In the genomic region with DNA sequence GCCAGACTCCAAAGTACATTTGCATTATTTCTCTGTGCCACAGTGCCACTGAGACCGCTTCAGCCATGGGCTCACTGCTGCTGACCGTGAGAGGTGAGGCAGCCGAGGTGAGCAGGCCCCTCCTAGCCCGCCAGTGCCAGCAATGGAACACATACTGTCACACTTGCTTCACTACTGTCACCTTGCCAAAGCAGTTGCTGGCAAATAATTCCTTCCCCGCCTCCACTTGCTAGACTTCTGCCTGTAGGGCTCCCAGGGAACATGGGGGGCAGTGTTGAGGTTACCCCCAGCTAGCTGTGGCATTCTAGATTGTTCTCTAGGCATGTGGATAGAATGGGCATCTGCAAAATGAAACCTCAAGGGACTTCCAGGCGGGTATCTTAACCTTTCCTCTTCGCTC, we compare ENCODE assay signal across 9 mouse cellular contexts. TPM values are rescaled to one million over a fixed set of nuclear protein-coding genes. Genes with fewer than 3 reads are reported as not detected.
DNase-seq lines count a peak whose midpoint lies in the region; ATAC-seq lines count a peak whose summit lies in the region.
"Had no signal": no experiment of that assay in that cellular context is flagged by ENCODE, and none has a peak within 500 bp of the region (broad histone marks: within the 10 kb centered on the region; RNA-seq: fewer than 3 reads in every experiment).

No protein-coding gene starts in this region.

- H3K27me3 ChIP-seq in heart, embryonic 12.5 days (replicated peaks), result peaks cover 53% of the 10 kb centered on the region
- H3K27me3 ChIP-seq in forebrain, embryonic 16.5 days (replicated peaks; ENCODE audit: control insufficient read depth, insufficient read depth, low read length), result peaks cover 4% of the 10 kb centered on the region; the same call in 1 of the 2 replicates
- H3K27me3 ChIP-seq in neural tube, embryonic 13.5 days, result peaks cover 30% of the 10 kb centered on the region

- ATAC-seq in heart, embryonic 12.5 days (ENCODE audit: insufficient number of reproducible peaks, low FRiP score), result no peak
- 0 out of 2 replicates have a peak, but pooled peaks have one; percentile 3 for ATAC-seq in forebrain, embryonic 16.5 days
- ATAC-seq in neural tube, embryonic 13.5 days (ENCODE audit: low read depth), result no peak
- no peak for ATAC-seq in granulocyte monocyte progenitor cell, adult 5-6 weeks (replicated peaks; ENCODE audit: poor library complexity, severe bottlenecking)

- H3K4me1 ChIP-seq in heart, embryonic 12.5 days (replicated peaks), result peaks cover 22% of the 10 kb centered on the region
- H3K4me1 ChIP-seq in forebrain, embryonic 16.5 days (replicated peaks; ENCODE audit: control insufficient read depth, insufficient read depth, low read length), result peaks cover 50% of the 10 kb centered on the region
- peaks cover 57% of the 10 kb centered on the region for H3K4me1 ChIP-seq in neural tube, embryonic 13.5 days (replicated peaks)

- no peak overlapping the region for H3K27ac ChIP-seq in heart, embryonic 12.5 days (ENCODE audit: poor library complexity, severe bottlenecking)
- H3K27ac ChIP-seq in forebrain, embryonic 16.5 days (ENCODE audit: low read length), result no peak overlapping the region
- H3K27ac ChIP-seq in neural tube, embryonic 13.5 days (replicated peaks), result no peak overlapping the region

- H3K36me3 ChIP-seq in heart, embryonic 12.5 days, result no peaks in the 10 kb centered on the region
- no peaks in the 10 kb centered on the region for H3K36me3 ChIP-seq in forebrain, embryonic 16.5 days (ENCODE audit: control insufficient read depth, insufficient read depth)
- H3K36me3 ChIP-seq in neural tube, embryonic 13.5 days, result no peaks in the 10 kb centered on the region

- no peak overlapping the region for H3K9ac ChIP-seq in heart, embryonic 12.5 days
- H3K9ac ChIP-seq in forebrain, embryonic 16.5 days (replicated peaks; ENCODE audit: low read depth, low read length), result no peak overlapping the region
- H3K9ac ChIP-seq in neural tube, embryonic 13.5 days, result no peak overlapping the region

- H3K4me2 ChIP-seq in heart, embryonic 12.5 days, result no peak overlapping the region
- H3K4me2 ChIP-seq in forebrain, embryonic 16.5 days (ENCODE audit: low read length), result peak overlapping the region; percentile 40; the same call in 1 of the 2 replicates
- H3K4me2 ChIP-seq in neural tube, embryonic 13.5 days, result peak overlapping the region; percentile 79; the same call in 1 of the 2 replicates

- DNase-seq in heart, adult 18-20 months, result peak; percentile 81 to 83
- peak; percentile 70 for DNase-seq in adipocyte (ENCODE audit: low spot score)
- DNase-seq in kidney, postnatal 36 days, result peak; percentile 77 to 81
- DNase-seq in embryo, embryonic 10.5 days (ENCODE audit: low spot score), result no peak

- no peaks in the 10 kb centered on the region for H3K9me3 ChIP-seq in heart, embryonic 12.5 days (replicated peaks)
- no peaks in the 10 kb centered on the region for H3K9me3 ChIP-seq in forebrain, embryonic 16.5 days (ENCODE audit: control insufficient read depth, low read length)
- no peaks in the 10 kb centered on the region for H3K9me3 ChIP-seq in neural tube, embryonic 13.5 days

- H3K4me3 ChIP-seq in heart, embryonic 12.5 days, result no peak overlapping the region
- no peak overlapping the region for H3K4me3 ChIP-seq in forebrain, embryonic 16.5 days (replicated peaks; ENCODE audit: low read length)
- H3K4me3 ChIP-seq in neural tube, embryonic 13.5 days, result no peak overlapping the region

- WGBS in heart, embryonic 12.5 days, result 62% methylated on average over 7 of the region's 7 CpGs
- 48% methylated on average over 7 of the region's 7 CpGs for WGBS in forebrain, embryonic 16.5 days
- WGBS in neural tube, embryonic 13.5 days, result 64% methylated on average over 7 of the region's 7 CpGs

RNA-seq across cellular contexts. Expression of a gene that starts 6.0 kb away (rescaled TPM):
- total RNA-seq in heart, adult 18-20 months (2021), result 10 to 100 TPM; 75.4 to 90.8 TPM
- polyA plus RNA-seq in heart, embryonic 12.5 days (2016; fragmentation: Nextera tagmentation; extraction: Ambion mirVana), result 0.41 and 0.98 TPM in 2 replicates
- polyA plus RNA-seq in forebrain, embryonic 16.5 days (2015; fragmentation: Nextera tagmentation; extraction: Ambion mirVana), result 754 and 864 TPM in 2 replicates
- 665 and 688 TPM in 2 replicates for polyA plus RNA-seq in neural tube, embryonic 13.5 days (2015; fragmentation: Nextera tagmentation; extraction: Ambion mirVana)
- not detected in 2 replicates for total RNA-seq in granulocyte monocyte progenitor cell, adult 5-6 weeks (2014; fragmentation: Nextera tagmentation)
- total RNA-seq in granulocyte monocyte progenitor cell, adult 5-6 weeks (2017), result not detected in 2 replicates

RNA-seq across cellular contexts. Expression of a gene that starts 51.1 kb away (rescaled TPM):
- total RNA-seq in heart, adult 18-20 months (2021), result not detected
- not detected in 2 replicates for polyA plus RNA-seq in heart, embryonic 12.5 days (2016; fragmentation: Nextera tagmentation; extraction: Ambion mirVana)
- polyA plus RNA-seq in forebrain, embryonic 16.5 days (2015; fragmentation: Nextera tagmentation; extraction: Ambion mirVana), result not detected in 2 replicates
- polyA plus RNA-seq in neural tube, embryonic 13.5 days (2015; fragmentation: Nextera tagmentation; extraction: Ambion mirVana), result not detected in 2 replicates
- total RNA-seq in granulocyte monocyte progenitor cell, adult 5-6 weeks (2014; fragmentation: Nextera tagmentation), result not detected in 2 replicates
- not detected in 2 replicates for total RNA-seq in granulocyte monocyte progenitor cell, adult 5-6 weeks (2017)
- polyA plus RNA-seq: intestine, embryonic 14.5 days had no signal

Comparison
In these comparisons a context has a peak if more than half of its experiments do, and no peak if none do; other contexts are left out.
1. RNA of a gene that starts 6.0 kb away (polyA plus RNA-seq): 754 to 864 TPM in forebrain, embryonic 16.5 days and 665 to 688 TPM in neural tube, embryonic 13.5 days; 0.41 to 0.98 TPM in heart, embryonic 12.5 days; every median in the first group is over 100 times any median in the second.